Mouse (Mus musculus) thymus, postnatal 10 days (tissue): ENCODE results near the gene Aanat.
"Not testable (repeated sequence)": the region's sequence is repeated elsewhere in the genome, so short reads cannot be mapped to it uniquely, and the experiment has no call there.

ENCODE experiments used
- DNase-seq, 2 experiments: peaks; one replicate each; pipeline ENCODE4 v3.0.0; 2021; ENCODE audit warnings: low spot score in 2 of 2

Aanat gene

GRCm38 (mm10) chr11:116628712-116629111 lies 42.5 kb downstream of the Aanat start:
- peak; percentile 69 to 87 for DNase-seq

GRCm38 (mm10) chr11:116629472-116629871 lies 43.2 kb downstream of the Aanat start:
- DNase-seq: no peak

GRCm38 (mm10) chr11:116630171-116630965 lies 44.1 kb downstream of the Aanat start:
- no peak for DNase-seq

- no peak for DNase-seq
Measured at GRCm38 (mm10) chr11:116632962-116633361, 46.7 kb downstream of the Aanat start.

GRCm38 (mm10) chr11:116636607-116637006 lies 50.4 kb downstream of the Aanat start:
- not testable (repeated sequence) for DNase-seq

GRCm38 (mm10) chr11:116641168-116641567 lies 54.9 kb downstream of the Aanat start:
- DNase-seq: peak in 1 of 2 experiments; percentile 41

GRCm38 (mm10) chr11:116641731-116642130 lies 55.5 kb downstream of the Aanat start:
- DNase-seq: no peak

- peak; percentile 68 to 88 for DNase-seq
Measured at GRCm38 (mm10) chr11:116642681-116643578, 56.7 kb downstream of the Aanat start.

- DNase-seq: no peak
Measured at GRCm38 (mm10) chr11:116643579-116644224, 57.5 kb downstream of the Aanat start.

GRCm38 (mm10) chr11:116644225-116645112 lies 58.2 kb downstream of the Aanat start:
- no peak for DNase-seq

GRCm38 (mm10) chr11:116645446-116646110 lies 59.3 kb downstream of the Aanat start:
- DNase-seq: no peak

- DNase-seq: no peak
Measured at GRCm38 (mm10) chr11:116646136-116646535, 59.9 kb downstream of the Aanat start.

- DNase-seq: no peak
Measured at GRCm38 (mm10) chr11:116646771-116647170, 60.5 kb downstream of the Aanat start.
